Mouse (Mus musculus): Measurements from ENCODE around the gene Capzb. TPM values are rescaled to one million over a fixed set of nuclear protein-coding genes. Genes with fewer than 3 reads are reported as not detected.

Gene Capzb
- total and polyA plus RNA-seq, 3 experiments: 86.4 to 388 (median 160) TPM

GRCm38 (mm10) chr4:139246130-139246877, 53.6 kb downstream of the Capzb start:
- Histone ChIP-seq H3K4me3 (replicated peaks in 1 of 3; ENCODE audit: low read depth in 2 of 3, low read length in 2 of 3, poor library complexity in 1 of 3) (no peak overlapping the region), H3K27ac (ENCODE audit: insufficient read depth, low read depth) (no peak overlapping the region), H3K9me3 (replicated peaks; ENCODE audit: low read length) (no peaks in the 10 kb centered on the region), H3K4me1 (ENCODE audit: control insufficient read depth in 1 of 2, insufficient read depth in 2 of 2) (peaks cover 0 to 6% of the 10 kb centered on the region in 2 experiments; a peak in 1 of 4 replicates), H3K79me2 (replicated peaks; ENCODE audit: control insufficient read depth, extremely low read depth, insufficient read depth, poor library complexity, severe bottlenecking) (no peaks in the 10 kb centered on the region; the same call in 1 of the 2 replicates), H3K27me3 (replicated peaks) (no peaks in the 10 kb centered on the region), H3K9ac (ENCODE audit: insufficient read depth, low read depth) (no peak overlapping the region), H3K4me2 (ENCODE audit: insufficient read depth, low read depth, poor library complexity, severe bottlenecking) (no peak overlapping the region), H3K36me3 (replicated peaks in 1 of 2; ENCODE audit: control insufficient read depth in 1 of 2, insufficient read depth in 1 of 2, low read length in 1 of 2) (peaks cover 37 to 98% of the 10 kb centered on the region in 2 experiments)
- dilution Hi-C loops (cut with MboI; ENCODE audit: extremely low pct_ligation_motif_present, extremely low pct_unique_long_range_greater_than_20kb, low sequenced_read_pairs) (no loop called here), in situ Hi-C loops (cut with MboI; ENCODE audit: low pct_ligation_motif_present, low pct_unique_long_range_greater_than_20kb, low sequenced_read_pairs) (no loop called here)
- DNase-seq (ENCODE audit: extremely low read depth): no peak
- TF ChIP-seq MAFK (IDR thresholded peaks at IDR 0.05; ENCODE audit: insufficient replicate concordance, low read length) (no peak), BHLHE40 (IDR thresholded peaks at IDR 0.05; ENCODE audit: low read depth, low read length) (no peak), MAX (IDR thresholded peaks at IDR 0.05; ENCODE audit: low read length) (no peak), TCF12 (IDR thresholded peaks at IDR 0.05; ENCODE audit: low read depth, low read length) (no peak), EP300 (IDR thresholded peaks at IDR 0.05; ENCODE audit: low read length) (no peak), USF1 (IDR thresholded peaks at IDR 0.05; ENCODE audit: low read depth, low read length) (no peak), JUND (conservative IDR thresholded peaks at IDR 0.05; ENCODE audit: low read depth, low read length) (no peak), JUN (IDR thresholded peaks at IDR 0.05; ENCODE audit: insufficient read depth, low read depth, low read length) (no peak)

- H3K9ac ChIP-seq (ENCODE audit: insufficient read depth, low read depth): no peak overlapping the region
- dilution Hi-C loops (cut with MboI; ENCODE audit: extremely low pct_ligation_motif_present, extremely low pct_unique_long_range_greater_than_20kb, low sequenced_read_pairs): no loop called here
- DNase-seq (ENCODE audit: extremely low read depth): no peak
- no peaks in the 10 kb centered on the region for H3K27me3 ChIP-seq (replicated peaks)
- H3K79me2 ChIP-seq (replicated peaks; ENCODE audit: control insufficient read depth, extremely low read depth, insufficient read depth, poor library complexity, severe bottlenecking): peaks cover 5% of the 10 kb centered on the region; the same call in 1 of the 2 replicates
- H3K9me3 ChIP-seq (replicated peaks; ENCODE audit: low read length): no peaks in the 10 kb centered on the region
- TF ChIP-seq CHD1 (IDR thresholded peaks at IDR 0.05; ENCODE audit: low read depth, low read length) (no peak), BHLHE40 (IDR thresholded peaks at IDR 0.05; ENCODE audit: low read depth, low read length) (no peak), MAFK (IDR thresholded peaks at IDR 0.05; ENCODE audit: insufficient replicate concordance, low read length) (no peak), USF1 (IDR thresholded peaks at IDR 0.05; ENCODE audit: low read depth, low read length) (no peak), MXI1 (IDR thresholded peaks at IDR 0.05; ENCODE audit: low read depth, low read length) (no peak), E2F4 (IDR thresholded peaks at IDR 0.05; ENCODE audit: insufficient replicate concordance, low read depth, low read length) (no peak), POLR2A (IDR thresholded peaks at IDR 0.05; ENCODE audit: low read depth, low read length) (no peak), USF2 (conservative IDR thresholded peaks at IDR 0.05; ENCODE audit: low read depth, low read length) (no peak), TBP (conservative IDR thresholded peaks at IDR 0.05; ENCODE audit: low read depth, low read length) (no peak), RAD21 (IDR thresholded peaks at IDR 0.05; ENCODE audit: low read depth, low read length) (no peak), EP300 (IDR thresholded peaks at IDR 0.05; ENCODE audit: low read length) (no peak), NRF1 (IDR thresholded peaks at IDR 0.05; ENCODE audit: low read depth, low read length) (no peak), PAX5 (IDR thresholded peaks at IDR 0.05; ENCODE audit: low read length) (no peak), ZMIZ1 (IDR thresholded peaks at IDR 0.05; ENCODE audit: low read depth, low read length) (no peak), ETS1 (conservative IDR thresholded peaks at IDR 0.05; ENCODE audit: low read depth, low read length) (no peak), ELF1 (IDR thresholded peaks at IDR 0.05; ENCODE audit: low read depth, low read length) (no peak), TCF12 (IDR thresholded peaks at IDR 0.05; ENCODE audit: low read depth, low read length) (no peak)
- H3K4me1 ChIP-seq (ENCODE audit: control insufficient read depth in 1 of 2, insufficient read depth in 2 of 2): peaks cover 5 to 8% of the 10 kb centered on the region in 2 experiments
- no peak overlapping the region for H3K4me3 ChIP-seq (replicated peaks in 1 of 3; ENCODE audit: low read depth in 2 of 3, low read length in 2 of 3, poor library complexity in 1 of 3)
- H3K4me2 ChIP-seq (ENCODE audit: insufficient read depth, low read depth, poor library complexity, severe bottlenecking): no peak overlapping the region
- H3K36me3 ChIP-seq (replicated peaks in 1 of 2; ENCODE audit: control insufficient read depth in 1 of 2, insufficient read depth in 1 of 2, low read length in 1 of 2): peaks cover 24 to 97% of the 10 kb centered on the region in 2 experiments
- no peak overlapping the region for H3K27ac ChIP-seq (ENCODE audit: insufficient read depth, low read depth)
- in situ Hi-C loops (cut with MboI; ENCODE audit: low pct_ligation_motif_present, low pct_unique_long_range_greater_than_20kb, low sequenced_read_pairs): no loop called here
These were observed 55.3 kb downstream of the Capzb start for GRCm38 (mm10) chr4:139247966-139248365.
